Comparison of ENCODE assay signal across 37 mouse cellular contexts in the genomic region with DNA sequence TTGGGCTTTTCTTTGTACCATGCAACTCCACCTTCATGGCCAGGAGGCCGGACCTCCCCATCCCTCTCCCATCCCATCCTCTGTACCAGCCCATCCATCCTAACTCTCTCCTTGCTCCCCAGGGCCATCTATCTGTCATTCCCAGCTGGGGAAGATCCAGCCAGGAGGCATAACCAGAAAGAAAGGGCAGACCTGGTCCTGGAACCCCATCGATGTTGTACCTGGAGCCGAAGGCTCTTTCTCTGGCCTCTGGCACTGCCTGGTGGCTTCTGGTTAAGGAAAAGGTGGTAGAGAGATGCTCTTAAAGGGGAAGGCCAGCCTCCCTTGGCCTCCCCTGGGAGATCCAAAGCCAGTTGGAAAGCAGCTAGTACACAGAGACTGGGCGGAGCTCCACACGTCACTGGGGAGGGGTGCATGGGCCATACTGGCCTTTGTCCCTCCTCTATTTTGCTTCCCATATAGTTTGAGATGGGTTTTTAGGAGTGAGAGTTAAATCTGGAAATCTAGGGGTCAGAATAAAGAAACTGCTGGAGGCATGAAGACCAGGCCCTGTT. TPM values are rescaled to one million over a fixed set of nuclear protein-coding genes. Genes with fewer than 3 reads are reported as not detected.
DNase-seq lines count a peak whose midpoint lies in the region; ATAC-seq and TF ChIP-seq lines count a peak whose summit lies in the region.
"Had no signal": no experiment of that assay in that cellular context is flagged by ENCODE, and none has a peak within 500 bp of the region (broad histone marks: within the 10 kb centered on the region; RNA-seq: fewer than 3 reads in every experiment).

No protein-coding gene starts in this region.

- no peaks in the 10 kb centered on the region for H3K4me1 ChIP-seq in cortical plate, adult 2 months (ENCODE audit: control insufficient read depth, insufficient read depth, low read length)
- peaks cover 47% of the 10 kb centered on the region for H3K4me1 ChIP-seq in heart, embryonic 16.5 days (ENCODE audit: control insufficient read depth, insufficient read depth, low read length)
- H3K4me1 ChIP-seq: embryonic facial prominence, embryonic 15.5 days; forebrain, embryonic 13.5 days; neural tube, embryonic 12.5 days had no signal

- H3K36me3 ChIP-seq in heart, embryonic 16.5 days (ENCODE audit: control insufficient read depth, insufficient read depth): no peaks in the 10 kb centered on the region
- H3K36me3 ChIP-seq: embryonic facial prominence, embryonic 10.5 days; embryonic facial prominence, embryonic 15.5 days; liver, embryonic 12.5 days; midbrain, embryonic 12.5 days; neural tube, embryonic 12.5 days had no signal

- no peak for TF ChIP-seq CTCF in cortical plate, adult 2 months (IDR thresholded peaks at IDR 0.05; ENCODE audit: extremely low read depth, insufficient read depth, low read length)

- H3K9ac ChIP-seq in heart, embryonic 16.5 days (ENCODE audit: low read length): no peak overlapping the region
- H3K9ac ChIP-seq: embryonic facial prominence, embryonic 15.5 days; forebrain, embryonic 13.5 days; hindbrain, embryonic 14.5 days; liver, embryonic 12.5 days; liver, postnatal 0 days; neural tube, embryonic 12.5 days had no signal

- H3K27me3 ChIP-seq in heart, embryonic 16.5 days (ENCODE audit: control insufficient read depth, insufficient read depth, low read length): no peaks in the 10 kb centered on the region
- H3K27me3 ChIP-seq: embryonic facial prominence, embryonic 15.5 days; forebrain, embryonic 13.5 days; neural tube, embryonic 12.5 days; Patski had no signal

- WGBS in heart, embryonic 16.5 days: 80% methylated on average over 5 of the region's 5 CpGs

- H3K4me3 ChIP-seq in cortical plate, adult 2 months (ENCODE audit: insufficient read depth, low read length): no peak overlapping the region
- H3K4me3 ChIP-seq in heart, embryonic 16.5 days (ENCODE audit: low read length): no peak overlapping the region
- H3K4me3 ChIP-seq: embryonic facial prominence, embryonic 15.5 days; forebrain, embryonic 13.5 days; liver, embryonic 12.5 days; megakaryocyte, embryonic 14.5 days; myocyte; neural tube, embryonic 12.5 days had no signal

- TF ChIP-seq POLR2A in cortical plate, adult 2 months (IDR thresholded peaks at IDR 0.05; ENCODE audit: extremely low read depth, insufficient read depth, low read length): no peak

- peak overlapping the region; percentile 94 for H3K27ac ChIP-seq in cortical plate, adult 2 months (ENCODE audit: insufficient read depth, low read length)
- peak overlapping the region; percentile 98 for H3K27ac ChIP-seq in heart, embryonic 16.5 days (ENCODE audit: low read length)
- H3K27ac ChIP-seq: embryonic facial prominence, embryonic 10.5 days; embryonic facial prominence, embryonic 15.5 days; forebrain, embryonic 13.5 days; hindbrain, embryonic 14.5 days; liver, embryonic 12.5 days; midbrain, embryonic 12.5 days; neural tube, embryonic 12.5 days; stomach, postnatal 0 days had no signal

- DNase-seq in gastrocnemius, postnatal 14 days: peak; percentile 20
- no peak for DNase-seq in gastrocnemius, postnatal 4 days (ENCODE audit: low spot score in 2 of 2)
- DNase-seq in layer of hippocampus, adult 11-12 months (ENCODE audit: low spot score): peak; percentile 49
- no peak for DNase-seq in layer of hippocampus, adult 9-10 months (ENCODE audit: low spot score)
- no peak for DNase-seq in lung, adult 18-20 months
- no peak for DNase-seq in adrenal gland, adult 18-20 months (ENCODE audit: low spot score in 2 of 2)
- DNase-seq: adrenal gland, postnatal 14 days; cerebellum, adult 18-20 months; cerebellum, postnatal 14 days; kidney, adult 11 months; kidney, postnatal 14 days; left cerebral cortex, postnatal 4 days; liver, postnatal 0 days; lung, postnatal 4 days; right cerebral cortex, postnatal 4 days; thymus, adult 18-20 months; thymus, postnatal 4 days had no signal

- H3K9me3 ChIP-seq in heart, embryonic 16.5 days (replicated peaks; ENCODE audit: control insufficient read depth, low read length): no peaks in the 10 kb centered on the region
- H3K9me3 ChIP-seq: embryonic facial prominence, embryonic 10.5 days; embryonic facial prominence, embryonic 15.5 days; forebrain, embryonic 13.5 days; liver, embryonic 12.5 days; megakaryocyte, embryonic 14.5 days; midbrain, embryonic 12.5 days; neural tube, embryonic 12.5 days had no signal

- intact Hi-C loops in gastrocnemius, postnatal 14 days (cut with DNase I; ENCODE audit: low total_unique reads): no loop called here

- ATAC-seq in heart, embryonic 16.5 days (replicated peaks; ENCODE audit: extremely low read depth, insufficient read depth, low FRiP score): no peak
- ATAC-seq: forebrain, embryonic 13.5 days; inflammation-experienced regulatory T-cells, adult 6 months; liver, embryonic 12.5 days; liver, postnatal 0 days; lung, postnatal 0 days; Patski had no signal

- no peak overlapping the region for H3K4me2 ChIP-seq in heart, embryonic 16.5 days (ENCODE audit: low read depth, low read length)
- H3K4me2 ChIP-seq: embryonic facial prominence, embryonic 15.5 days; liver, embryonic 12.5 days; neural tube, embryonic 12.5 days had no signal

RNA-seq across cellular contexts. Expression of gene Ldb3, which starts 1.6 kb away (rescaled TPM):
- total RNA-seq in gastrocnemius, postnatal 14 days (2021): 1,000 to 10,000 TPM; 1,741 to 1,856 TPM
- 1,000 to 10,000 TPM; 1,045 to 1,064 TPM for total RNA-seq in gastrocnemius, postnatal 4 days (2021)
- 5.4 and 6.1 TPM in 2 replicates for polyA plus RNA-seq in cortical plate, adult 2 months (2012; rRNA removed)
- 356 and 369 TPM in 2 replicates for polyA plus RNA-seq in heart, embryonic 16.5 days (2015; fragmentation: Nextera tagmentation; extraction: Ambion mirVana)
- total RNA-seq in adrenal gland, adult 18-20 months (2021): 1 to 10 TPM in 1 of 2 experiments, under 1 TPM in 1; 0.46 to 2.6 TPM
- total RNA-seq: MEL had no signal
- polyA plus RNA-seq: embryonic facial prominence, embryonic 10.5 days; inflammation-experienced regulatory T-cells, adult 6 months had no signal

RNA-seq across cellular contexts. Expression of gene Opn4, which starts 9.8 kb away (rescaled TPM):
- not detected for total RNA-seq in gastrocnemius, postnatal 14 days (2021)
- under 1 TPM; 0.13 to 0.20 TPM for total RNA-seq in gastrocnemius, postnatal 4 days (2021)
- 0.04 TPM in 1 of 2 replicates, not detected in the other for polyA plus RNA-seq in cortical plate, adult 2 months (2012; rRNA removed)
- polyA plus RNA-seq in heart, embryonic 16.5 days (2015; fragmentation: Nextera tagmentation; extraction: Ambion mirVana): 6.8 and 8.5 TPM in 2 replicates
- total RNA-seq in adrenal gland, adult 18-20 months (2021): not detected
- total RNA-seq: adrenal gland, postnatal 14 days; gastrocnemius, postnatal 36 days; layer of hippocampus, postnatal 10 days; left cerebral cortex, postnatal 4 days; MEL; midbrain, postnatal 0 days had no signal
- polyA plus RNA-seq: forebrain, embryonic 13.5 days; hindbrain, embryonic 14.5 days; inflammation-experienced regulatory T-cells, adult 6 months; liver, embryonic 12.5 days; liver, postnatal 0 days; midbrain, embryonic 12.5 days; neural tube, embryonic 12.5 days; Patski; spleen, adult 2 months; stomach, postnatal 0 days had no signal

Comparison
In these comparisons a context has a peak if more than half of its experiments do, and no peak if none do; other contexts are left out.
1. DNase-seq: peak in gastrocnemius, postnatal 14 days (single experiment) and layer of hippocampus, adult 11-12 months (single experiment); none in gastrocnemius, postnatal 4 days (0 of 2), layer of hippocampus, adult 9-10 months (single experiment), lung, adult 18-20 months (0 of 2) and adrenal gland, adult 18-20 months (0 of 2).
2. RNA of gene Ldb3, which starts 1.6 kb away (total RNA-seq): 1,741 to 1,856 TPM in gastrocnemius, postnatal 14 days and 1,045 to 1,064 TPM in gastrocnemius, postnatal 4 days; 0.46 to 2.6 TPM in adrenal gland, adult 18-20 months; every median in the first group is over 100 times any median in the second.